Mouse (Mus musculus): ENCODE data around the gene Zswim1. TPM values are rescaled to one million over a fixed set of nuclear protein-coding genes. Genes with fewer than 3 reads are reported as not detected.

The Zswim1 gene
- polyA plus RNA-seq (2012; rRNA removed; ENCODE audit: low replicate concordance) = 14.4 and 16.0 TPM in 2 replicates

DNA sequence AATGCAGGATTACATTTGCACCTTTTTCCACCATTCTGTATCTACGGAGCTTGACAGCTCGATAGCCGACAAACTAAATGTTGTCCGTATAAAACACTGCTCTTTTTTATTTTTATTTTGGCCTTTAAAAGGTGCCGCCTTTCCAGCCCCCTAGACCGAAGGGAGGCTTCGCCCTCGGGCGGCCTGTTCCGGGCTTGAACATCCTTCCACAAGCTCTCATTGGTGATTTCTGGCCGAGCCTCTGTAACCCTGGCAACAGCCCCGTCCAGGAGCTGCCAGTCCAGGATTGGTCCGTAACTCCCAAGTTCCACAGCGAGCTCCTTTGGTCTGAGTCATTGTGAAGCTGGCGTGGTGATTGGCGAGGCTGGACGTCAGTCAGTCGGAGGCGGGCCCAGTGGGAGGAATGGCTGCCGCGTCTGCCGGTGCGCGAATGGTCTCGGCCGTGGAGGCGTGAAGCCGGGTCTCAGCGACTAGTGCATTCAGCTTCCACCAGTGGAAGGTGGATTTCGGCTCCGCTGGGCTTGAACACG is at the start of gene Zswim1:
Zswim1 (plus strand) TSS at position 51 of the 530 bp plus-strand sequence.

DNA sequence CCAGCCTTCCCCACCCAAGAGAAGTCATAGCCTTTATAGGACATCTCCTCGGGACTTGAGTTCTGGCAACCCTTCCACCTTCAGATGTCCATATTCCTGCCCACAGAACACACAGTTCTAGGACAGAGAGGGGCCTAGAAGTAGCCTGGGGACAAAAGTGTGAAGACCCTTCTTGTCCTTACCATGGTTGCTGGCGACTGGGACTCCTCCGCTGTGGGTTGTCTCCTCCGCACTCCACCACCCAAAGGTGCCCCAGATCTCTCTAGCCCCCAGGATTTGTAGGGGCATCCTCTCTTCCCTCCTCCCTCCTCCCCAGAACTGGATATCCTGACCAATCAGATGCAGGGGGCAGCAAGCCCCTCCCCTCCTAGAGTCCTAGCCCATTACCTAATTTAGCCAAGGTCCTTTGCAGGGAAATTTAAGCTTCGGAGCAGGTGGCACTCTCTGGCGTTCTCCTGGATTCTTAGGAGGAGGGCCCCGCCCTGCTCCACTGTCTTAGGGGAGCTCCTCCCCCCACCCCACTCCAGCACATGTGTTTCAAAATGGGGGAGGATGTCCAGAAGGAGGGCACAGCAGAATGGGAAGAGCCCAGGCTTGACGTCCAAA is 42.9 kb upstream of the Zswim1 start, which contains the start of gene Tnnc2:
Tnnc2 (minus strand) TSS at position 487 of the 606 bp plus-strand sequence.

DNA sequence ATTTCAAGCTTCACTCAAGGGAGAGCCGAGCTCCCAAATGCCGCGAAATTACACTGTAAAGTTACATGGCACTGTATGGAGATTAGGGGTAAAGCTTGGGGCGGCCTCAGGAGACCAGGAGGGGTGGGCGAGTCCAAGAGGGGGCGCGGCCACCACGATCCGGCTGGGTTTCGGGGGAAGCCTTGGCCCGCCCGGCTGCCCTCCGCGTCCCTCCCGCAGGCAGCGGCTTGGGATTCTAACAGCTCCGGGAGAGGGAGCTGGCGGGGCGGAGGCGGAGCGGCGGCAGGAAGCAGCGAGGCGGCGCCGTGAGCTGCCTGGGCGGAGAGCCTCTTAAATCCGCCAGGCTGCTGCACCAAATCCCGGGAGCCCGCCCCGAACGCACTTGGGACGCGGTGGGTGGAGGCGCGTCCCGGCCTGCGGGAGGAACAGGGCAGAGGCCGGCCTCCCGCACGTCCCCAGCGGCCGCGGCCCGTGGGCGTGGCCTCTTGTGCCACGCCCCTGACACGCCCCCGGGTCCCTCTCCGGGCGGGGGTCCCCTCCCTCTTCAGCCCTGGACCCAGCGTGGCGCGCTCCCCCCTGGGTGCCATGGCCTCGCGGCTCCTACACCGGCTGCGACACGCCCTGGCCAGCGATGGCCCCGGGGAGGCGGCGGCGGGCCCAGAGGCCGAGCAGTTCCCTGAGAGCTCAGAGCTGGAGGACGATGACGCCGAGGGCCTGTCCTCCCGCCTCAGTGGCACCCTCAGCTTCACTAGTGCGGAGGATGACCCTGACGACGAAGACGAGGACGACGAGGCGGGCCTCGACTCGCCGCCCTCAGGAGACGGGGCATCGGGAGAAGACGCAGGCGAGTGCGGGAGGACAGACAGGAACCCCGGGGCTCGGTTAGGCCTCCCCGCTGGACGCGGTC is 36.8 kb upstream of the Zswim1 start, which contains the start of gene Snx21:
Snx21 (plus strand) TSS at position 343 of the 907 bp plus-strand sequence.

DNA sequence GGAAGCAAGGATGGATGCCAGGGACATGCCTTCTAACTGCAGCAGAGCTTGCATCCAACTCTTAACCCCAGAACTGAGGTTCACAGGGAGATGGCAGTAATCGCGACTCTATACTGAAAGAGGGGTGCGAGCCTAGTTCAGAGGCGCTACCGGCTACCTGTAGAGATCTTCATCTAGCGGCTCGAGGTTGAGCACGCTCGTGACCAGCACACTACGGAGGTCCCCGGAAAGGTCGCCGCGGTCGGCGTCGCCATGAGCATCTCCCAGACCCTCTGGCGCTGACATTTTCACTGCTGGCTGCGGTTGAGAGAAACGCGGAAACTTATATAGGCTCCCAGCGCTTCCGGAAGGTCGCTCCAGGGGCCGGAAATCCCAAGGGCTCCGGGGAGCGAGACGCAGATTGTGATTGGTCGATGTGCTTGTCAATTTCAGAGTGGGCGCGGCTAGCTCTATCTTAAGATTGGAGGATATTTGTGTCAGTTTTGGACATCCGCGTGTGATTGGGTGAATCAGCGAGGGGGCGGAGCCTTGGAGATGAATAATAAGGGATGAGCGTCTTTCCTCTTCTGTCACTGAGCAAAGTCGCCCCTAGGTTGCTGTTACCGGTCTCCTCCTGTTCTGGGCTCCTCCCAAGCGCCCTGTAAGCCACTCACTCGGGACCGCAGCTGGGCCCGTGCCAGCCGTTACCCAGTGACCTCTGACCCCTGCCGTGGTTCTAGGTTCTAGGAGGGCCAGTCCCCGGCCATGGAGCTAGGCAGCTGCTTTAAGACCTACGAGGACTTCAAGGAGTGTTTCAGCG is 17.8 kb upstream of the Zswim1 start, which contains the start of the genes Acot8 and Zswim3:
Acot8 (minus strand) TSS at position 350 of the 799 bp plus-strand sequence.
Zswim3 (plus strand) TSS at position 566 of the 799 bp plus-strand sequence.

DNA sequence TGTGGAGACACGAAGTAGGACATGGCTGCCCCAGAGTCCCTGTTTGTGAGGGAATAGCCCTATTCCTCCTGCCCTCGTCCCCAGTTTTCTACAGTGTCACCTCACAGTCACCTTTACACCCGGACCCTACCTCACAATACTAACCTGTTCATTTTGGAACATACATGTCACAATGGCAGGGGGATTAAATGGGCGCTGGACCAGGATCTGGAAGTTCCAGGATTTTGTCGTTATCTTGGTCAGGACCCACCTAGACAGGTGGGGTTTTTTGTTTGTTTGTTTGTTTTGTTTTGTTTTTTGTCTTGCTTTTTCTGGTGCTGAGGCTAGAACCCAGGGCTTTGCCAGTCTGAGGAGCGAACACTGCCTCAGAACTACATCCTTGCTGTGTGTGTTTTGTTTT is 6.0 kb downstream of the Zswim1 start, which contains the start of gene Spata25:
Spata25 (minus strand) TSS at position 101 of the 400 bp plus-strand sequence.

DNA sequence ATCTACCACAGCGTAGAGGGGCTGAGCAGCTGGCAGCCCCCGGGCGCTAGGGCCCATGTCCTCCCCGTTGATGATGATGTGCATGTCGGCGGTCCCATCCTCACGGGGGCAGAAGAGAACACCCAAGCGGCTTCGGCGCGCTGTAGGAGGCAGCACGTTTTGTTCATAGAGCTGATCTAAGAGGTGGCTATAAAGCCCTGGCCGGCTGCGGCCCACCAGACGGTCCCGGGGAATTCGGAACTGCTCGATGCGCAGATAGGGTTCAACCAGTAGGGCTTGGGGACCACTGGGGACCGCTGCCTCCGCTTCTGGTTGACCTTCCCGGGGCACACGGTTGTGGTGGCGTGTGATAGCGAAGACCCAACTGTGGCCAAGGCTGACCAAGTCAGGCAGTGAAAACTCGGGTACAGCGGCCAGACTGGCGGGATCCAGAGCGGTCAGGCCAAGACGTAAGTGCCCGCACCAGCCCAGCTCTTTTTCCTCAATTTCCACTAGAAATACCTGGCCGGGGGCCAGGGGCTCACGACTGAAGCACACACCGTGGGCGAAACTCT is 10.3 kb downstream of the Zswim1 start, which contains the start of gene Ctsa:
Ctsa (plus strand) TSS at position 126 of the 554 bp plus-strand sequence.

DNA sequence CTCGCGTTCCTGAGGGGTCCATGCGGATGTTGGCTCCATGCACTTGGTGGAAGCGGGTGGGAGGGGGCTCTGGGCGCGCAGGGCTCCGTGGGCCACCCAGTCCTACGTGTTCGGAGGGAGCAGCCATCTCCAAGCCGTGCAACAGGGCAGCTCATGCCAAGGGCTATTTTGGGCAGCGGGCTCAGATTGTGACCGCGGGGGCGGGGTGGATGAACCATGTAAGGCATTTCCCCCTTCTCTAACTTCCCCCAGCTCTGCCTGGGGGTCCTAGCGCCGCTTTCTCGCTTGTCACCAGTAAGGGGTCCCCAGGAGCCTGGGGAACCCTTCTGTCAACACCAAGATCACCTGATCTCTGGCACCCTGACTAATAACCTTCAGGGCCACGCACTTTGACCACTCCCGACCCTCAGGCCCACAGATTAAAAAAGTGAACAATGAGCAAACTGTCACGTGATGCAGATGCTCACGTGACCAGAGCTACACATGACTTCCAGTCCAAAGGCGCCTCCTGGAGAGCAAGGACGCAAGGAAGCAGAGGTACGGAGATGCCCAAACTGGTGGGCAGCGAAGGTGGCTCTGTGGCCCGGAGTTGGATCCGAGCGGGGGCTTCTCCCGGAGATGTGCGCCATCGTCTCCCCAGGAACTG is 11.0 kb downstream of the Zswim1 start, which contains the start of gene Neurl2:
Neurl2 (minus strand) TSS at position 143 of the 646 bp plus-strand sequence.

DNA sequence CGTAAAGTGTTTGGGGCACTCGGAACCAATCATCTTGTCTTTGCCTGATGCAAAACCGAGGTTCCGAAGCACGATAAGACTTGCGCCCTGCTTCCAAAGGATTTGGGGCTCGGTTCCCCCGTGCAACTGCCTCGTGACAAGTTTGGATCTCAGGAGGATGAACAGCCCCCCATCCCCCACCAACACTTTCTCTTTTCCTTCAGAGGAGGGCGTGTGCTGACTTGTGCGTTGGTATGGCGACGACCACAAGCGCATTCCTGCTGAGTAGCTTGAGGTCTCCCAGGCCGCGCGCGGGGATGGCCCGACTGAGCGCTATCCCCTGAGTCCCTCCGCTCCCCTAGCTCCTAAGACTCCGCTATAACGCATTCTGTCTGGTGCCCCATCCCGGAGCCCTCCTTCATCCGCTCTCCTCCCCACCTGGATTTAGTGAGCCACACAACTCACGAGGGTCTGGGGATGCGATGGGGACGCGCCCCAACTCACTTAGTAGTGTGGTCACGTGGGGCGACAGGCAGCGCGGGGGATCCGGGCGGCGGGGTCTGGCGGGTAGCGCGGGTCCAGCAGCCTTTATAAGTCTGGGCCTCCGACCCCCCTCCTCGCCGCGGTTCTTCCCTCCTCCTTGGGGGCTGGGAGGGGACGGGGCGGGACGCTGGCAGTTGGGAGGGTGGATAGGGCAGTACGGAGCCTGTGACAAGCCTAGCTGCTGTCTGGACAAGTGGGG is 34.8 kb downstream of the Zswim1 start, which contains the start of gene Pltp:
Pltp (minus strand) TSS at position 611 of the 721 bp plus-strand sequence.

Other genes with a start within 250 kb of the Zswim1 start
- gene Spint3, start 249.2 kb upstream of the Zswim1 start, polyA plus RNA-seq (2012; rRNA removed; ENCODE audit: low replicate concordance) = not detected in 2 replicates
- gene Wfdc6a, start 237.2 kb upstream of the Zswim1 start, polyA plus RNA-seq (2012; rRNA removed; ENCODE audit: low replicate concordance) = not detected in 2 replicates
- not detected in 2 replicates for gene Eppin, start 229.1 kb upstream of the Zswim1 start, polyA plus RNA-seq (2012; rRNA removed; ENCODE audit: low replicate concordance)
- gene Wfdc6b, start 209.2 kb upstream of the Zswim1 start, polyA plus RNA-seq (2012; rRNA removed; ENCODE audit: low replicate concordance) = not detected in 2 replicates
- gene Wfdc8, start 209.1 kb upstream of the Zswim1 start, polyA plus RNA-seq (2012; rRNA removed; ENCODE audit: low replicate concordance) = not detected in 2 replicates
- gene Wfdc16, start 183.9 kb upstream of the Zswim1 start, polyA plus RNA-seq (2012; rRNA removed; ENCODE audit: low replicate concordance) = not detected in 2 replicates
- gene Wfdc10, start 166.6 kb upstream of the Zswim1 start, polyA plus RNA-seq (2012; rRNA removed; ENCODE audit: low replicate concordance) = not detected in 2 replicates
- not detected in 2 replicates for gene Wfdc9, start 166.1 kb upstream of the Zswim1 start, polyA plus RNA-seq (2012; rRNA removed; ENCODE audit: low replicate concordance)
- not detected in 2 replicates for gene Wfdc11, start 148.6 kb upstream of the Zswim1 start, polyA plus RNA-seq (2012; rRNA removed; ENCODE audit: low replicate concordance)
- gene Wfdc13, start 137.6 kb upstream of the Zswim1 start, polyA plus RNA-seq (2012; rRNA removed; ENCODE audit: low replicate concordance) = not detected in 2 replicates
- gene Spint4, start 124.2 kb upstream of the Zswim1 start, polyA plus RNA-seq (2012; rRNA removed; ENCODE audit: low replicate concordance) = not detected in 2 replicates
- gene Spint5, start 107.4 kb upstream of the Zswim1 start, polyA plus RNA-seq (2012; rRNA removed; ENCODE audit: low replicate concordance) = not detected in 2 replicates
- gene Wfdc3, start 76.8 kb upstream of the Zswim1 start, polyA plus RNA-seq (2012; rRNA removed; ENCODE audit: low replicate concordance) = 0.87 and 2.8 TPM in 2 replicates
- 13.4 and 63.8 TPM in 2 replicates for gene Dnttip1, start 76.7 kb upstream of the Zswim1 start, polyA plus RNA-seq (2012; rRNA removed; ENCODE audit: low replicate concordance)
- 14.8 and 17.3 TPM in 2 replicates for gene Ube2c, start 52.8 kb upstream of the Zswim1 start, polyA plus RNA-seq (2012; rRNA removed; ENCODE audit: low replicate concordance)
- gene Tnnc2, start 42.7 kb upstream of the Zswim1 start, polyA plus RNA-seq (2012; rRNA removed; ENCODE audit: low replicate concordance) = 2.1 and 1,412 TPM in 2 replicates
- 32.9 and 57.5 TPM in 2 replicates for gene Snx21, start 36.9 kb upstream of the Zswim1 start, polyA plus RNA-seq (2012; rRNA removed; ENCODE audit: low replicate concordance)
- gene Acot8, start 17.8 kb upstream of the Zswim1 start, polyA plus RNA-seq (2012; rRNA removed; ENCODE audit: low replicate concordance) = 36.3 and 58.2 TPM in 2 replicates
- 2.7 and 4.5 TPM in 2 replicates for gene Zswim3, start 17.6 kb upstream of the Zswim1 start, polyA plus RNA-seq (2012; rRNA removed; ENCODE audit: low replicate concordance)
- gene Spata25, start 5.9 kb downstream of the Zswim1 start, polyA plus RNA-seq (2012; rRNA removed; ENCODE audit: low replicate concordance) = 0.22 TPM in 1 of 2 replicates, not detected in the other
- gene Ctsa, start 10.2 kb downstream of the Zswim1 start, polyA plus RNA-seq (2012; rRNA removed; ENCODE audit: low replicate concordance) = 329 and 398 TPM in 2 replicates
- 11.2 and 17.7 TPM in 2 replicates for gene Neurl2, start 10.8 kb downstream of the Zswim1 start, polyA plus RNA-seq (2012; rRNA removed; ENCODE audit: low replicate concordance)
- gene Pltp, start 35.0 kb downstream of the Zswim1 start, polyA plus RNA-seq (2012; rRNA removed; ENCODE audit: low replicate concordance) = 327 and 423 TPM in 2 replicates
- 28.2 and 59.8 TPM in 2 replicates for gene Pcif1, start 56.6 kb downstream of the Zswim1 start, polyA plus RNA-seq (2012; rRNA removed; ENCODE audit: low replicate concordance)
- 33.2 and 49.0 TPM in 2 replicates for gene Zfp335, start 89.1 kb downstream of the Zswim1 start, polyA plus RNA-seq (2012; rRNA removed; ENCODE audit: low replicate concordance)
- 21.9 and 24.5 TPM in 2 replicates for gene Mmp9, start 118.1 kb downstream of the Zswim1 start, polyA plus RNA-seq (2012; rRNA removed; ENCODE audit: low replicate concordance)
- 3.0 TPM in 2 replicates for gene Slc12a5, start 138.1 kb downstream of the Zswim1 start, polyA plus RNA-seq (2012; rRNA removed; ENCODE audit: low replicate concordance)
- gene Ncoa5, start 212.2 kb downstream of the Zswim1 start, polyA plus RNA-seq (2012; rRNA removed; ENCODE audit: low replicate concordance) = 25.4 and 29.5 TPM in 2 replicates
- 31.3 and 45.3 TPM in 2 replicates for gene Cd40, start 232.9 kb downstream of the Zswim1 start, polyA plus RNA-seq (2012; rRNA removed; ENCODE audit: low replicate concordance)

Measured in mammary gland, adult 2 months (tissue).